Mouse (Mus musculus) embryonic facial prominence, embryonic 13.5 days (tissue): ENCODE data around the gene Itgb6. TPM values are rescaled to one million over a fixed set of nuclear protein-coding genes. Genes with fewer than 3 reads are reported as not detected.

Experiments used
- ATAC-seq: fragments of 200-750 bp; cut with Nextera tagmentation; 2 replicates; pipeline ENCODE4 v1.8.0; 2017; ENCODE audit warnings: low read depth; ENCODE audit not compliant: insufficient number of reproducible peaks, insufficient read depth, low FRiP score, low TSS enrichment
- H3K27ac ChIP-seq: fragments of 300-500 bp; sonication (generic); 2 replicates; pipeline ENCODE4 v1.5.1; 2015; ENCODE audit warnings: moderate library complexity, mild to moderate bottlenecking, inconsistent platforms
- H3K27me3 ChIP-seq: fragments of 300-500 bp; sonication (generic); 2 replicates; pipeline ENCODE4 v1.6.1; 2015; ENCODE audit warnings: mild to moderate bottlenecking, inconsistent platforms
- H3K36me3 ChIP-seq: fragments of 300-500 bp; sonication (generic); 2 replicates; pipeline ENCODE4 v1.6.1; 2015; ENCODE audit warnings: mild to moderate bottlenecking, inconsistent platforms
- H3K4me1 ChIP-seq: fragments of 300-500 bp; sonication (generic); 2 replicates; pipeline ENCODE4 v1.6.1; 2015; ENCODE audit warnings: inconsistent platforms
- H3K4me2 ChIP-seq: fragments of 300-500 bp; sonication (generic); 2 replicates; pipeline ENCODE4 v1.6.1; 2015; ENCODE audit warnings: moderate library complexity, mild to moderate bottlenecking, inconsistent platforms
- H3K4me3 ChIP-seq: fragments of 300-500 bp; sonication (generic); 2 replicates; pipeline ENCODE4 v1.5.1; 2015; ENCODE audit warnings: mild to moderate bottlenecking, inconsistent platforms
- H3K9ac ChIP-seq: fragments of 300-500 bp; sonication (generic); 2 replicates; pipeline ENCODE4 v1.6.1; 2015; ENCODE audit warnings: mild to moderate bottlenecking, inconsistent platforms
- H3K9me3 ChIP-seq: fragments of 300-500 bp; sonication (generic); 2 replicates; pipeline ENCODE4 v1.6.1; 2016; ENCODE audit warnings: inconsistent platforms
- WGBS: fragments of 180-500 bp; shearing (Covaris S2); methylation state at CpG from one replicate; pipeline ENCODE4 v1.1.7; 2015; ENCODE audit warnings: mixed read lengths; 5-methylcytosine and 5-hydroxymethylcytosine counted together
- polyA plus RNA-seq: library from polyadenylated mRNA; unstranded; fragments of >200 nt; fragmentation: Nextera tagmentation; extraction: Ambion mirVana; gene quantifications from 2 replicates; pipeline ENCODE4 v1.2.1, GENCODE M21; 2015

Gene Itgb6
- polyA plus RNA-seq, 1 experiment from 2014 or later: 2.1 TPM

DNA sequence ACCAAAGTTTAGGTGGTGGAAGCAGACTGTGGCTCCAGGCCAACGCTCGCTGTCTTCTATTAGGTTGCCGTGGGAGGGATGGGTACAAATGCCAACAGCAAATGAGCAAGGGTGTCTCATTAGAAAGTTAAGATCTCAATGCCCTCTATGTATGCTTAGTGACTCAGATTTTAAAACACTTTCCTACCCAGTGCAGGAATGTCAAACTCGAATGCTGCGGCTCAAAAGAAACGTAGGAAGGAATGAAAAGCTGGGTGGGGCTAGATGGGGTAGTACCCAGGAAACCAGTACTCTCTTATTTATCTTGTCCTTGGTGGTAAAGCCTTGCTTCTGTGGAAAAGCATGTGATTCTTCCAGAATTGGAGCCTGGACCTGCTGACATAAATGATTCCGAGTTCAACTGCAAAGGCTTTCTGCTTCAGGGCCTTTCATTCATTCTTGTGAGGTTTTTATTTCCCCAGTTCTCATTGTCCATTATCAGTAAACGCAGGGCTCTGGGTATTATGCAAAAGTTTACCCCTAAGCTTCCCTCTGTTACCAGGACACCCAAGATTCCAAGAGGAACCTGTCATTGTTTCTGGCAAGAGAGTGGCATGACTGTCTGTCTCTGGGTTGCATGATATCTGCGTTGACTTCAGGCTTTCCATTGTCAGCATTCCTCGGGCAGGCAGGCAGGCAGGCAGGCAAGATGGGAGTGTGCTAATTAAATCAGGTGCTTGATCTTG is 82.7 kb downstream of the Itgb6 start:
- WGBS: 76% methylated on average over 10 of the region's 10 CpGs
- Histone ChIP-seq H3K4me3 (no peak overlapping the region), H3K27me3 (no peaks in the 10 kb centered on the region), H3K36me3 (no peaks in the 10 kb centered on the region), H3K9ac (no peak overlapping the region), H3K4me1 (no peaks in the 10 kb centered on the region), H3K9me3 (no peaks in the 10 kb centered on the region), H3K4me2 (no peak overlapping the region), H3K27ac (no peak overlapping the region)
- no peak for ATAC-seq

DNA sequence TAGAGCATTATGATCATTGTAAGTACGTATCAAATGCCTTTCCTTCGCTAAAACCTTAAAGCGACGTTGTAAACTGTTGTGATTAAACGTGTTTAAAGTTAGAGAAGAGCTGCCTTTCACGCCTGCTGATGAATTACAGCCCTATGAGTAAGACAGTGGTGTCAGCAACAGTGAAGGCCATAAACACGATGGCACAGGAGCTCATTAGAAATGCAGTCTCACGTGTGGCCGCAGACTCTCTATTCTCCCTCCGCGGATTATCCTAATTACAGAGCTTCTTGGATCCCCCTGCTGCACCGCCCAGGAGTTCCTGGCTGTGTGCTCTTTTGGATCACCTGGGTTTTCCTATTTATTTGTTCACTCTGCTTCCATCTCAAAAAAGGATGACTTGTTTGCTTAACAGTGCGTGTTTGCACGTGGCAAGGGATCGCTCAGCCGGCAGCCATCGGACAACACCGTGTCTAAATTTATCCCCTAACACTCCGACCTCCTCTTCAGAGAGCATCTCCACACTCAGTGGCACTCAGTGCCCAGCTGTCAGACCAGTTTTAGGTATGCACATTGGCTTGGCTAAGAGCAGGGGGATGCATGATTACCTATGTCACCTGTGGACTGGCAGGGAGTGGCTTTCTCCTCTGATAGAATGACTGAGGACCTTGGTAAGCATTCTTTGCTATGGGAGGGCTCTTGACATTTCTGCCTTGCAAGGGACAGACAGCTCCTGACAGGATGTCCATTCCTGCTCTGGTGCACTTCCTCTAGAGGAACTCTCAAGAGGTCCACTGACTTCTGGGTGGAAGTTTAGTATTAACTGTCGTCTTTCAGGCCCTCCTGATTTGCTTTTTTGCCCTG is 85.3 kb downstream of the Itgb6 start:
- Histone ChIP-seq H3K4me3 (no peak overlapping the region), H3K9me3 (no peaks in the 10 kb centered on the region), H3K27me3 (no peaks in the 10 kb centered on the region), H3K4me2 (no peak overlapping the region), H3K9ac (no peak overlapping the region), H3K36me3 (no peaks in the 10 kb centered on the region), H3K4me1 (no peaks in the 10 kb centered on the region), H3K27ac (no peak overlapping the region)
- no peak for ATAC-seq
- 59% methylated on average over 20 of the region's 20 CpGs for WGBS

DNA sequence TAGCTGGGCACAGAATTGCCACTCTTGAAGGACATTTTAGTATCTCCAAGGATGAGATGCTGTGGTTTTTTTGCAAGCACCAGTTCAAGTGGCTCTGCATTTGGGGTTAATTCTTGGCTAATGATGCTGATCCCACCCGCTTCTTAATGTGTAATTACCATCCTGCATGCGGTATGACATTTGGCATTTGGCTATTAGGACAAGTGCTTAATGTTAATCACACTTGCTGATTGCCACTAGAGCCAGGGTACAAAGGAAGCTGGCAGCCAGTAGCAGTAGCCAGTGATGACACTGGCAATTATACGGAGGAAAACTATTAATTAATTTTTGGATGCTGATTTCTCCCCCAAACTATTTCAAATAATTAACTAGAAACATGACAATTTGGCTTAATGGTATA is 86.0 kb downstream of the Itgb6 start:
- no peak for ATAC-seq

DNA sequence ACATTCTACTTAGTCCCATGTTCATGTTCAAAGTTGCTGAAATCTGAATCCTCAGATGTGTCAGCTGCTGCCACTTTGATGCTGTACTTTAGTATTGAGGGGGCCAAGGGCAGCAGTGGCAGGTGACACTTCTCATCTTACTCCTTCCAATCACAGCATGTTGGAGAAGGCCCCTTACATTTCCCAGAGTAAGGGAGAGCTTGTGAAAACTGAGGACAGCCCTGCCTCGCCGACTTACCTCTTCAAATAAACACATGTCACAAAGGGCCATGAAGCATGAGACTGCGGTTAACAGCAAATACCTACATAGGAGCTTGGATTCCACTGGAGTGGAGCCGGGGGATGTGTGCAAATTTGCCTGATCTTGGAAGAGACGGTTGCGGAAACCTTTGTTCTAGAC is 86.4 kb downstream of the Itgb6 start:
- H3K9me3 ChIP-seq: no peaks in the 10 kb centered on the region
- no peak overlapping the region for H3K4me2 ChIP-seq
- H3K4me3 ChIP-seq: no peak overlapping the region
- no peak overlapping the region for H3K9ac ChIP-seq
- no peaks in the 10 kb centered on the region for H3K27me3 ChIP-seq
- H3K27ac ChIP-seq: no peak overlapping the region
- no peak for ATAC-seq
- H3K36me3 ChIP-seq: no peaks in the 10 kb centered on the region
- WGBS: 61% methylated on average over 6 of the region's 6 CpGs
- no peaks in the 10 kb centered on the region for H3K4me1 ChIP-seq

More for the DNA sequence above, 86.0 kb downstream of the Itgb6 start:
- 66% methylated on average over 3 of the region's 3 CpGs for WGBS
- no peaks in the 10 kb centered on the region for H3K9me3 ChIP-seq
- H3K36me3 ChIP-seq: no peaks in the 10 kb centered on the region
- H3K9ac ChIP-seq: no peak overlapping the region
- no peaks in the 10 kb centered on the region for H3K27me3 ChIP-seq
- H3K27ac ChIP-seq: no peak overlapping the region
- no peak overlapping the region for H3K4me3 ChIP-seq
- H3K4me1 ChIP-seq: no peaks in the 10 kb centered on the region
- H3K4me2 ChIP-seq: no peak overlapping the region

DNA sequence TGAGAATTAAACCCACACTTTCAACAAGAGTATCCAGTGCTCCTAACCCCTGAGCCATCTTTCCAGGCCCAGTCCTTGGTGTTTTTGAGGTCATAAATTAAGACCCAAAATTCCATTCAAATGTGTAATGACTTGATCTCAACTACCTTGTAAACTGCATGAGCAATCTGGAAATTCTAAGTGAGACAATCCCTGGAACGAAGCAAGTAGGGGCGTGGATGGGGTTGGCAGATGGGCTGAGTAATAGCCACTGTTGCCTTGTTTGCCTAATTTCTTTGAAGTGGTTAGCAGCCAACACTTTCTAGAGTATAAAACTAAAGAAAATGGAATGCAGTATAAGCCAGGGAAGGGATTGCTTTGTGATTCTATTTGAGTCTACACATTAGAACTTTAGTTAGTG is 89.7 kb downstream of the Itgb6 start:
- WGBS: 81% methylated on average over 2 of the region's 2 CpGs
- no peaks in the 10 kb centered on the region for H3K27me3 ChIP-seq
- ATAC-seq: no peak

DNA sequence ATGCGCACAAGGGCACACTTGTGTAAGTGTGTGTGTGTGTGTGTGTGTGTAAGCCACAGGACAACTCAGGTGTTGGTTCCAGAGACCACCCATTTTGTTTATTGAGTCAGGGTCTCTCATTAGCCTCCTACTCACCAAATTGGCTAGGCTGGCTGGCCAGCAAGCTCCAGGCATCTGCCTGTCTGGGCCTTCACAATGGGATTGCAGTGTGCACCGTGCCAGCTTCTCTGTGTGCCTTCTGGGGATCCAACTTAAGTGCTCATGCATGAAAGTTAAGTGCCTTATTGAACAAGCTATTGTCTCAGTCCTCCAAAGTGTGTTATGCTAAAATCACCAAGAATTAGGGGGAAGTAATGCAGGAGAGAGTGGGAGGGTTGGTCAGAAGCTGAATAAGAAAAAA is 92.1 kb downstream of the Itgb6 start:
- no peak for ATAC-seq
- H3K4me3 ChIP-seq: no peak overlapping the region
- no peak overlapping the region for H3K27ac ChIP-seq
- WGBS: 72% methylated on average over 2 of the region's 2 CpGs
- H3K4me1 ChIP-seq: no peaks in the 10 kb centered on the region
- no peaks in the 10 kb centered on the region for H3K9me3 ChIP-seq
- H3K4me2 ChIP-seq: no peak overlapping the region
- H3K36me3 ChIP-seq: no peaks in the 10 kb centered on the region
- H3K9ac ChIP-seq: no peak overlapping the region
- H3K27me3 ChIP-seq: no peaks in the 10 kb centered on the region

More for the DNA sequence above, 89.7 kb downstream of the Itgb6 start:
- H3K4me2 ChIP-seq: no peak overlapping the region
- H3K9me3 ChIP-seq: no peaks in the 10 kb centered on the region
- H3K27ac ChIP-seq: no peak overlapping the region
- no peak overlapping the region for H3K9ac ChIP-seq
- no peaks in the 10 kb centered on the region for H3K36me3 ChIP-seq
- no peaks in the 10 kb centered on the region for H3K4me1 ChIP-seq
- no peak overlapping the region for H3K4me3 ChIP-seq

DNA sequence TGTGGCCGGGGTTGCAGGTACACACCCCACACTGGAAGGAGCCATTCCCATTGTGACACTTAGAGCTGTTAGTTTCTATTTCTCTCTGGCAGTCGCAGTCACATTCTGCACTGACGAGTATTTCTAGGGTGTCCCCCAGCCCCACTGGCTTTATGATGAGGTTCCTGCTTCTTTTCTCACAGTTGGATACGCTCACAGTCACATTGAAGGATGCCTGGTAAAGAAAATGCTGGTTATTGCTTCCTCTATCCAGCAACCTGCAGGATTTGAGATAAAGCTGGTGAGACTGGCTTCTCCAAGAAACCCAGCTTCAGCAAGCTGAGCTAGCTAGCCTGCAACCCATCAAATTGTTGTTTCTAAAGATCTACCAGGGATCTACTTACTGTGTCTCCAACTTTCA is 94.5 kb downstream of the Itgb6 start:
- no peak overlapping the region for H3K9ac ChIP-seq
- H3K27ac ChIP-seq: no peak overlapping the region
- H3K4me3 ChIP-seq: no peak overlapping the region
- H3K27me3 ChIP-seq: no peaks in the 10 kb centered on the region
- no peak for ATAC-seq
- H3K4me2 ChIP-seq: no peak overlapping the region
- H3K4me1 ChIP-seq: no peaks in the 10 kb centered on the region
- H3K36me3 ChIP-seq: no peaks in the 10 kb centered on the region
- H3K9me3 ChIP-seq: no peaks in the 10 kb centered on the region
- 86% methylated on average over 4 of the region's 4 CpGs for WGBS

DNA sequence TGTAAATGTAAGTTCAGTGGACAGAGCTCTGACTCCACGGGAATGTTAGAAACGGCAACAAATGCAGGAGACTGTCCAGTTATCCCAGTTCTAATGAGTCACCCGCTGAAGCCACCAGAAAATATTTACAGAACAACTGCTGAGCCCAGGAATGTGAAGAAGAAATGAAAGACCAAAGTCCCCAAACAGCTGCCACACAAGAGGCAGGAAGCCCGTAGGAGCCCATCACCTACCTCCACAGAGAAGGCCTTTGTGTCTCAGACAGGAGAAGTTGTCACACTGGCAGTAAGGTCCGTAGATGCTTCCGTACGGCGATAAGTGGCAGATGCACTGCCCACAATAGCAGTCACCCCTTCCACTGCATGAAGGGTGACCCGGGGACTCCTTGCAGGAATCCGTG is 94.9 kb downstream of the Itgb6 start:
- no peaks in the 10 kb centered on the region for H3K36me3 ChIP-seq
- no peak overlapping the region for H3K4me2 ChIP-seq
- no peak overlapping the region for H3K27ac ChIP-seq
- no peak overlapping the region for H3K4me3 ChIP-seq
- H3K27me3 ChIP-seq: no peaks in the 10 kb centered on the region
- no peaks in the 10 kb centered on the region for H3K4me1 ChIP-seq
- H3K9ac ChIP-seq: no peak overlapping the region
- 70% methylated on average over 10 of the region's 10 CpGs for WGBS
- ATAC-seq: no peak
- no peaks in the 10 kb centered on the region for H3K9me3 ChIP-seq

DNA sequence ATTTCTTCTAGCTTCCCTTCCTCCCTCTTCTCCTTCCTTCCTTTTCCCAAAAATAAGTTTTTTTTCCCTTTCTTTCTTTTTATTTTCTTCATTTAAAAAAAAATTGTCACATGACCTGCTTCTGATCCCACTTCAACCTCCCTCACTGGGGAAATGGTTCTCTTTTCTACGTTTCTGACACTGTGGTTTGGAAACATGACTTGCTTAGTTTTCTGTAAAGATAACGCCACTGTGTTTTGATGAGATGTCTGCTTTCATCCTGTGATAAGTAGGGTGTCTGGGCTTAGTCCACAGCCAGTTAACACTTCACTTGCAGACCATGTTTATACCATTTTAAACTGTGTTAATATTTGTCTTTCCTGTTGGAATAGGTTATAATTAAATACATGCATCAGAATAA is 96.7 kb downstream of the Itgb6 start:
- Histone ChIP-seq H3K27ac (no peak overlapping the region), H3K36me3 (no peaks in the 10 kb centered on the region), H3K27me3 (no peaks in the 10 kb centered on the region), H3K4me2 (no peak overlapping the region), H3K9ac (no peak overlapping the region), H3K9me3 (no peaks in the 10 kb centered on the region), H3K4me1 (no peaks in the 10 kb centered on the region), H3K4me3 (no peak overlapping the region)
- 52% methylated on average over 2 of the region's 2 CpGs for WGBS
- no peak for ATAC-seq

DNA sequence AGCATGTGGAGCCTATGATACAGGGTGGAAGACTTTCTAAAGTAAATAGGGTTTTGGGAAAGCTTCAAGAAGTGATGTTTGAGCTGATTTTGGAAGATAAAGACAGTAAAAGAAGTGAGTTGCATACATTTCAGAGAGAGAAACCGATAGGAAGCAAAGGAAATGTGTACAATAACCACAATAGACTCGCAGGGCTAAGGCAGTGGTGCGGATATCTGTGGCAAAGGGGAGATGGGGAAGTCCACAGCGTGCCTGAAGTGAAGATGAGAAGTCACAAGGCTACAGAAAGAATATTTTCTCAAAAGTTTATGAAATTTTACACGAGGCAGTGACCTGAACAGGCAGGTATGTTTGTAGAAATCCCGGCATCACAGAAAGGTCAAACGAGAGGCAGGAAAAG is 100.3 kb downstream of the Itgb6 start:
- no peak overlapping the region for H3K9ac ChIP-seq
- no peaks in the 10 kb centered on the region for H3K4me1 ChIP-seq
- H3K4me2 ChIP-seq: no peak overlapping the region
- no peak overlapping the region for H3K4me3 ChIP-seq
- H3K9me3 ChIP-seq: no peaks in the 10 kb centered on the region
- H3K36me3 ChIP-seq: no peaks in the 10 kb centered on the region
- no peak for ATAC-seq
- H3K27me3 ChIP-seq: no peaks in the 10 kb centered on the region
- 79% methylated on average over 7 of the region's 7 CpGs for WGBS
- no peak overlapping the region for H3K27ac ChIP-seq

DNA sequence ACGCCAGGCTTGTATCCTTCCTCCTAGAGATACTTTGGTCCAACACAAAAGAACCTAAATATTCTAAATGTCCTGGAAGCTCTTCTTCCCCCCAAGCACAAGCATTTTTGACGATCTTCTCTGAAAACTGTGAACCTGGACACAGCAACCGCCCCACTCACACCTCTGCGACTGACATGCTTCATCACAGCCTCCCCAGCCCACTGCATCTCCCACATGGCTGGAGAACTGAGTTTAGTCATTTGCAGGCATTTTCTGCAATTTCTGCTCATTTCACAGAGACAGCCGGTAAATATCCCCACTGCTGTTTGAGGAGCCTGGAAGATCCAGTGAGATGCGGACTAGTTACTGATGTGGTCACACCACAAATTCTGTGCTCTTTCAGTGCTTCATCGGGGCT is 107.7 kb downstream of the Itgb6 start:
- H3K4me1 ChIP-seq: no peaks in the 10 kb centered on the region
- no peaks in the 10 kb centered on the region for H3K36me3 ChIP-seq
- no peak overlapping the region for H3K27ac ChIP-seq
- H3K4me3 ChIP-seq: no peak overlapping the region
- H3K27me3 ChIP-seq: no peaks in the 10 kb centered on the region
- WGBS: 91% methylated on average over 7 of the region's 7 CpGs
- no peak overlapping the region for H3K4me2 ChIP-seq
- H3K9ac ChIP-seq: no peak overlapping the region
- no peak for ATAC-seq
- H3K9me3 ChIP-seq: no peaks in the 10 kb centered on the region

DNA sequence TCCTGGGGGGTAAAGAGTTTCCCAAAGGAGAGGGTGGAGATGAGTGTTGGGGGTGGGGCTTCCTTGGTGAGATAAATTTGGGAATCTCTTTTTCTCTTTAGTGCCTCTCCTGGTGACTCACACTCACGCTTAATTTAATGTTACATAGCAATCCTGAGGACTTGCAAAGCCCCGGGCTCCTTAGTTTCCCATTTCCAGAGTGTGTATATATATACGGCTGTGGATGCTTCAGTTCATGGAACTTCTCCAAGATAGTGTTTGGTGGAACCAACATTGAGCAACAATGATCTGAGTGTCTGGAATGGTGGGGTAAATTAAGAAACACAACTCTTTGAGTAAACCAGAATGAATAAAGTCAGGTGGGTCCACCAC is 108.6 kb downstream of the Itgb6 start:
- Histone ChIP-seq H3K27me3 (no peaks in the 10 kb centered on the region), H3K4me1 (0 out of 2 replicates have a peak, but pooled peaks cover 9% of the 10 kb centered on the region), H3K36me3 (no peaks in the 10 kb centered on the region), H3K4me2 (no peak overlapping the region), H3K9ac (no peak overlapping the region), H3K27ac (no peak overlapping the region), H3K9me3 (no peaks in the 10 kb centered on the region), H3K4me3 (no peak overlapping the region)
- no peak for ATAC-seq
- WGBS: 77% methylated on average over 3 of the region's 3 CpGs
